Mouse (Mus musculus): ENCODE results near the gene Ttc39b.

Gene Ttc39b

DNA sequence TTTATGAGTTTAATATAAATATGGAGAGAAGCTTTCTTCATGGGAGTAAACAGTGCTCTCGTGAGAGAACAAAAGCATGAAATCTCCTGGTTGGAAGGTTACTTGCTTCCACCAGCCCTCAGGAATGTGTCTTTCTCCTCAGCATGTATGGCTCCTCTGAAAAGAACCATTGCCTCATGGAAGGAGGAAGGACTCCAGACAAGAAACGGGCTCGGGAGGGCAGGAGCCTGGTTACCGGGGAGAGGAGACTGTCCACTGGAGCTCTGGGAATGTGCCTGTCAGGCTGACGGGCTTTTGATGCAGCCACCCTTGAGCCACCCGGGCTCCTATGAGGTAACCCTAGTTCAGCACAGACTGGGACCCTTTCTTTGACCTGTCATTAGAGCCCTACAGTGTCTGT is 137.6 kb downstream of the Ttc39b start:
- no peak for DNase-seq (ENCODE audit: low spot score in 2 of 2)

DNA sequence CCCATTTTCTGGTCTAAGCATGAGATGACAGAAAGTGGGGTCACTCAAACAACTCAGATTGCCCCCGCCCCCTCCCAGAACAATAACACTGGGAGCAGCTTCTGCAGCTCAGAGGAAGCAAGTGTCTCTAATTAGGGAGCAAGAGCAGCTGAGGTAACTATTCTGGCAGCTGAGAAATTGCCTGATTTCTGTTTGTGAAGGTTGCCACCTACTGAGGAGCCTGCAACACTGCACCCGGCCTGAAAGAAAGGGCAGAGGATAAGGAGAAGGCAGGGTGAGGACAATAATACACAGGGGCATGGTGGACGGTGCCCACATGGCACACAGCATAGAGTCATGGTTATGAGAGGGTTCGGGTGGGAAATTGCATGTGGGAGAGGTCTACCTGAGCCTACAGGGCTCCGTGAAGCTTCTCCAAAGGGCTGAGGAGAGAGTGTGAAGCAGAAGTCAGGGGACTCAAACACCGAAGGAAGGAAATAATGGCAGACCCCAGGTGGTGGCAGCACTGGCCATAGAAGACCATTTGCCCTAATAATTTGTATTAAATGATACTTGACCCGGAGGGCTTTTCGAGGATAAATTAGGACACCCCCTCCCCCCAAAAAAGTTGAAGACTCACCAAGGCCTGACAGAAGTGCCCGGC is 140.6 kb downstream of the Ttc39b start:
- DNase-seq (ENCODE audit: low spot score in 2 of 2) = peak in 1 of 2 experiments; percentile 20

DNA sequence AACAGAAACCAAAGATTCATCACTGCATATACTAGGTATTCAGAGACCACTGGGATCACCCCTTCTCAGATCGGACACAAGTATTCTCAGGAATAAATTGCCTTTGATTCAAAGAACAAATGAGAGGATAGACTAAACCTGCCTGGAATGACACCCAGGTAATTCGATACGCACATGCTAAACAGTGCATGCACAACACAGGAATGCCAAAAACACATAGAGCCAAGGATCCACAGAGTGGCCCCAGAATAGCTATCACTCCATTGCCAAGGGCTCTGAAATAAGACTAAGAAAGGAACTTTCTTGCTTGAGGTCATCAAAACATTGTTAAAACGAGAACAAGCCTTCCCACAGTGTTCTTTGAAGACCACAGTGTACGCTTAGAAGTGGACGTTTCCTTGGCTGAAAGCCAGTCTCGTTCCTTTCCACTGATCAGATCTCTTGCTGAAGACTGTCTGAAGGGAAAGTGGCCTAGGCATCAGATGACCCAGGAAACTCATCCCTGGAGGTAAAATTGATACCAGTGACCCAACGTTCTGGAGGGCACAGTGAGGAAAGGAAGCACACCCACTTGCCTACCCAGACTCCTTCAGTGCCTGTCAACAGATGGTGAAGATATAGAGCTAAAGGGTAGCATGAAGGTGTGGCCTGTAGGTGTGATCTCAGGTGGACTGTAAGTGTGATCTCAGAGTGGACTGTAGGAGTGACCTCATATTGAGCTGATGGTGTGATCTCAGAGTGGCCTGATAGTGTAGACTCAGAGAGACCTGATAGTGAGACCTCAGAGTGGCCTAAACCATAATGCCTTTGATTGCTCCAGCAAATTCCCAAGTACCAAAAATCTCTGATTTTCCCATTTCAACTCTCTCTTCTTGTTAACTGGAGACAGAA is 141.6 kb downstream of the Ttc39b start:
- DNase-seq (ENCODE audit: low spot score in 2 of 2) = no peak

GRCm38 (mm10) chr4:83177471-83177870 is 146.6 kb downstream of the Ttc39b start:
- DNase-seq (ENCODE audit: low spot score in 2 of 2) = no peak

GRCm38 (mm10) chr4:83174946-83175345 is 149.1 kb downstream of the Ttc39b start:
- DNase-seq (ENCODE audit: low spot score in 2 of 2) = no peak

GRCm38 (mm10) chr4:83172278-83172677 is 151.8 kb downstream of the Ttc39b start:
- no peak for DNase-seq (ENCODE audit: low spot score in 2 of 2)

GRCm38 (mm10) chr4:83170741-83171140 is 153.3 kb downstream of the Ttc39b start:
- no peak for DNase-seq (ENCODE audit: low spot score in 2 of 2)
